Comparison of ENCODE assay signal across 13 mouse cellular contexts in the genomic region with DNA sequence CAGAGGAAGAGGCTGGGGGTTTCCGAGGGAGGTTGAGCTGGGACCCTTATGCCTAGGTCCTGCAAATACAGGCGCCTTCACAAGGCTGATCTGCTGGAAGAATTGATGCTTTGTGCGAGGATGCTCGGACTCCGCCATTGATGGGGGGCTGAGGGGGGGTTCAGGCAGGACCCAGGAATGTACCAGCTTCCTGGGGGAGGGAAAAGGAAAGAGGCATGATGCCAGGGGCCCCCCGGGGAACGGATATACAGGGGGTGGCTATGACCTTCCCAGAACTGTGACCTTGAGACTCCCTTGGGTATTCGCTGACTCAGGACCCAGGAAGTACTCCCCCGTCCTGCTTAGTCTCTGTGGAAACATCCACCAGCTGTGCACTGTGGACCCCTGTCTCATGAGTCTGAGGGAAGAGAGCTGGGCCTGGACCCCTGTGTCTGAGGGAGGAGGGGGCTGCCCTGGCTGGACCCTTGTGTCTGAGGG. TPM values are rescaled to one million over a fixed set of nuclear protein-coding genes. Genes with fewer than 3 reads are reported as not detected.
DNase-seq lines count a peak whose midpoint lies in the region; ATAC-seq lines count a peak whose summit lies in the region.
"Had no signal": no experiment of that assay in that cellular context is flagged by ENCODE, and none has a peak within 500 bp of the region (broad histone marks: within the 10 kb centered on the region; RNA-seq: fewer than 3 reads in every experiment).

No protein-coding gene starts in this region.

- H3K4me3 ChIP-seq in limb, embryonic 12.5 days (replicated peaks), result no peak overlapping the region
- no peak overlapping the region for H3K4me3 ChIP-seq in limb, embryonic 10.5 days
- H3K4me3 ChIP-seq in midbrain, embryonic 10.5 days, result peak overlapping the region; percentile 35; the same call in 1 of the 2 replicates
- H3K4me3 ChIP-seq in stomach, embryonic 15.5 days (replicated peaks), result no peak overlapping the region
- H3K4me3 ChIP-seq: gastrocnemius, adult 2 months had no signal

- intact Hi-C loops in heart, postnatal 36 days (cut with DNase I), result no loop called here

- peaks cover 26% of the 10 kb centered on the region for H3K4me1 ChIP-seq in limb, embryonic 12.5 days (replicated peaks)
- peaks cover 21% of the 10 kb centered on the region for H3K4me1 ChIP-seq in limb, embryonic 10.5 days
- peaks cover 50% of the 10 kb centered on the region for H3K4me1 ChIP-seq in midbrain, embryonic 10.5 days
- H3K4me1 ChIP-seq in stomach, embryonic 15.5 days, result peaks cover 9% of the 10 kb centered on the region; the same call in 1 of the 2 replicates

- WGBS in limb, embryonic 12.5 days, result 61% methylated on average over 9 of the region's 9 CpGs
- 61% methylated on average over 9 of the region's 9 CpGs for WGBS in limb, embryonic 10.5 days
- 72% methylated on average over 9 of the region's 9 CpGs for WGBS in midbrain, embryonic 10.5 days
- WGBS in stomach, embryonic 15.5 days, result 42% methylated on average over 9 of the region's 9 CpGs

- H3K27ac ChIP-seq in limb, embryonic 12.5 days, result no peak overlapping the region
- H3K27ac ChIP-seq in limb, embryonic 10.5 days, result no peak overlapping the region; the same call in 1 of the 2 replicates
- peak overlapping the region; percentile 81 for H3K27ac ChIP-seq in midbrain, embryonic 10.5 days (replicated peaks)
- no peak overlapping the region for H3K27ac ChIP-seq in stomach, embryonic 15.5 days
- H3K27ac ChIP-seq: gastrocnemius, adult 2 months had no signal

- H3K36me3 ChIP-seq in limb, embryonic 12.5 days, result no peaks in the 10 kb centered on the region
- H3K36me3 ChIP-seq in limb, embryonic 10.5 days, result no peaks in the 10 kb centered on the region
- H3K36me3 ChIP-seq in midbrain, embryonic 10.5 days, result peaks cover 23% of the 10 kb centered on the region
- H3K36me3 ChIP-seq in stomach, embryonic 15.5 days, result no peaks in the 10 kb centered on the region

- no peak overlapping the region for H3K4me2 ChIP-seq in limb, embryonic 12.5 days
- no peak overlapping the region for H3K4me2 ChIP-seq in stomach, embryonic 15.5 days

- ATAC-seq in cerebellum, adult (ENCODE audit: insufficient number of reproducible peaks, low FRiP score, low TSS enrichment), result no peak
- no peak for ATAC-seq in limb, embryonic 12.5 days (ENCODE audit: insufficient number of reproducible peaks, insufficient read depth, low FRiP score, low TSS enrichment, low read depth)
- ATAC-seq in stomach, embryonic 15.5 days (ENCODE audit: insufficient read depth, low FRiP score, low read depth), result peak; percentile 44; the same call in 1 of the 2 replicates

- H3K27me3 ChIP-seq in limb, embryonic 12.5 days, result peaks cover 29% of the 10 kb centered on the region
- H3K27me3 ChIP-seq in limb, embryonic 10.5 days (ENCODE audit: low read depth, poor library complexity, severe bottlenecking), result peaks cover 46% of the 10 kb centered on the region
- H3K27me3 ChIP-seq in midbrain, embryonic 10.5 days (ENCODE audit: low read depth, poor library complexity, severe bottlenecking), result peaks cover 32% of the 10 kb centered on the region
- H3K27me3 ChIP-seq in stomach, embryonic 15.5 days (replicated peaks), result 0 out of 2 replicates have a peak, but pooled peaks cover 5% of the 10 kb centered on the region

- DNase-seq in cerebellum, adult 11-12 months, result peak; percentile 51
- DNase-seq in limb, embryonic 10.5 days (ENCODE audit: low spot score), result no peak
- DNase-seq in midbrain, embryonic 10.5 days (ENCODE audit: low spot score), result no peak
- no peak for DNase-seq in ovary, postnatal 14 days (ENCODE audit: low spot score)
- DNase-seq in heart, postnatal 36 days, result no peak
- DNase-seq: gastrocnemius, adult 2 months; heart, postnatal 4 days; lung, postnatal 14 days had no signal

- H3K9ac ChIP-seq in limb, embryonic 12.5 days (replicated peaks), result peak overlapping the region; percentile 23; the same call in 1 of the 2 replicates
- H3K9ac ChIP-seq in stomach, embryonic 15.5 days, result no peak overlapping the region

- no peaks in the 10 kb centered on the region for H3K9me3 ChIP-seq in limb, embryonic 12.5 days
- H3K9me3 ChIP-seq in limb, embryonic 10.5 days (replicated peaks), result no peaks in the 10 kb centered on the region
- H3K9me3 ChIP-seq in midbrain, embryonic 10.5 days (replicated peaks), result no peaks in the 10 kb centered on the region
- H3K9me3 ChIP-seq in stomach, embryonic 15.5 days, result no peaks in the 10 kb centered on the region

RNA-seq across cellular contexts. Expression of gene Cadm4, which starts 4.9 kb away (rescaled TPM):
- 6.5 and 7.0 TPM in 2 replicates for polyA plus RNA-seq in limb, embryonic 12.5 days (2016; fragmentation: Nextera tagmentation; extraction: Ambion mirVana)
- 2.9 and 4.5 TPM in 2 replicates for polyA plus RNA-seq in limb, embryonic 10.5 days (2016; fragmentation: Nextera tagmentation; extraction: Ambion mirVana)
- polyA plus RNA-seq in midbrain, embryonic 10.5 days (2016; fragmentation: Nextera tagmentation; extraction: Ambion mirVana), result 10.0 and 18.3 TPM in 2 replicates
- polyA plus RNA-seq in stomach, embryonic 15.5 days (2015; fragmentation: Nextera tagmentation; extraction: Ambion mirVana), result 4.7 and 6.3 TPM in 2 replicates
- total RNA-seq in heart, postnatal 36 days (2021), result 10 to 100 TPM; 13.1 to 13.6 TPM

RNA-seq across cellular contexts. Expression of gene Zfp428, which starts 20.1 kb away (rescaled TPM):
- polyA plus RNA-seq in limb, embryonic 12.5 days (2016; fragmentation: Nextera tagmentation; extraction: Ambion mirVana), result 94.4 and 101 TPM in 2 replicates
- 107 and 130 TPM in 2 replicates for polyA plus RNA-seq in limb, embryonic 10.5 days (2016; fragmentation: Nextera tagmentation; extraction: Ambion mirVana)
- 116 and 127 TPM in 2 replicates for polyA plus RNA-seq in midbrain, embryonic 10.5 days (2016; fragmentation: Nextera tagmentation; extraction: Ambion mirVana)
- polyA plus RNA-seq in stomach, embryonic 15.5 days (2015; fragmentation: Nextera tagmentation; extraction: Ambion mirVana), result 38.1 TPM in 2 replicates
- total RNA-seq in heart, postnatal 36 days (2021), result 10 to 100 TPM; 11.5 to 13.8 TPM

RNA-seq across cellular contexts. Expression of gene Plaur, which starts 24.4 kb away (rescaled TPM):
- polyA plus RNA-seq in limb, embryonic 12.5 days (2016; fragmentation: Nextera tagmentation; extraction: Ambion mirVana), result 1.8 and 2.6 TPM in 2 replicates
- polyA plus RNA-seq in limb, embryonic 10.5 days (2016; fragmentation: Nextera tagmentation; extraction: Ambion mirVana), result 2.2 and 2.5 TPM in 2 replicates
- polyA plus RNA-seq in midbrain, embryonic 10.5 days (2016; fragmentation: Nextera tagmentation; extraction: Ambion mirVana), result 0.68 and 1.0 TPM in 2 replicates
- 12.1 and 12.3 TPM in 2 replicates for polyA plus RNA-seq in stomach, embryonic 15.5 days (2015; fragmentation: Nextera tagmentation; extraction: Ambion mirVana)
- total RNA-seq in heart, postnatal 36 days (2021), result 1 to 10 TPM; 1.9 to 3.3 TPM

RNA-seq across cellular contexts. Expression of gene AC161166.1, which starts 25.6 kb away (rescaled TPM):
- polyA plus RNA-seq in limb, embryonic 12.5 days (2016; fragmentation: Nextera tagmentation; extraction: Ambion mirVana), result 0.52 and 1.1 TPM in 2 replicates
- polyA plus RNA-seq in limb, embryonic 10.5 days (2016; fragmentation: Nextera tagmentation; extraction: Ambion mirVana), result 1.0 and 1.4 TPM in 2 replicates
- polyA plus RNA-seq in midbrain, embryonic 10.5 days (2016; fragmentation: Nextera tagmentation; extraction: Ambion mirVana), result 0.64 and 0.99 TPM in 2 replicates
- 0.19 and 0.40 TPM in 2 replicates for polyA plus RNA-seq in stomach, embryonic 15.5 days (2015; fragmentation: Nextera tagmentation; extraction: Ambion mirVana)
- not detected for total RNA-seq in heart, postnatal 36 days (2021)
- total RNA-seq: gastrocnemius, adult 2 months; heart, postnatal 4 days; left cerebral cortex, postnatal 14 days had no signal
- polyA plus RNA-seq: urinary bladder, adult 2 months had no signal

RNA-seq across cellular contexts. Expression of gene Irgc1, which starts 34.6 kb away (rescaled TPM):
- polyA plus RNA-seq in limb, embryonic 12.5 days (2016; fragmentation: Nextera tagmentation; extraction: Ambion mirVana), result not detected in 2 replicates
- not detected in 2 replicates for polyA plus RNA-seq in limb, embryonic 10.5 days (2016; fragmentation: Nextera tagmentation; extraction: Ambion mirVana)
- not detected in 2 replicates for polyA plus RNA-seq in midbrain, embryonic 10.5 days (2016; fragmentation: Nextera tagmentation; extraction: Ambion mirVana)
- polyA plus RNA-seq in stomach, embryonic 15.5 days (2015; fragmentation: Nextera tagmentation; extraction: Ambion mirVana), result not detected in 2 replicates
- total RNA-seq in heart, postnatal 36 days (2021), result not detected
- total RNA-seq: gastrocnemius, adult 2 months; heart, postnatal 4 days had no signal
